Mouse (Mus musculus) bone marrow, adult 2 months (tissue): ENCODE data around the gene Zfp143. TPM values are rescaled to one million over a fixed set of nuclear protein-coding genes. Genes with fewer than 3 reads are reported as not detected.

ENCODE experiments used
- H3K27ac ChIP-seq: fragments of 200-500 bp; 2 replicates; pipeline ENCODE4 v1.5.1; 2012; ENCODE audit warnings: low read depth, mild to moderate bottlenecking, control low read depth, inconsistent platforms, low read length; ENCODE audit not compliant: control insufficient read depth, poor library complexity, insufficient read depth
- H3K4me1 ChIP-seq: fragments of 200-500 bp; 2 replicates; pipeline ENCODE4 v1.6.1; 2011; ENCODE audit warnings: low read length; ENCODE audit not compliant: control insufficient read depth, insufficient read depth
- H3K4me3 ChIP-seq: fragments of 200-500 bp; replicated peaks from 2 replicates; pipeline ENCODE3; 2011; ENCODE audit warnings: mild to moderate bottlenecking, low read depth, low read length, control low read depth; ENCODE audit not compliant: control insufficient read depth
- CTCF ChIP-seq: fragments of 200-500 bp; IDR thresholded peaks from 2 replicates; pipeline ENCODE4 v1.5.1; 2011; ENCODE audit warnings: low read length, control low read depth; ENCODE audit not compliant: control insufficient read depth, insufficient read depth
- POLR2A ChIP-seq: fragments of 200-500 bp; IDR thresholded peaks from 2 replicates; pipeline ENCODE4 v1.6.1; 2011; ENCODE audit warnings: low read depth, mild to moderate bottlenecking, control low read depth, low read length, borderline replicate concordance; ENCODE audit not compliant: control insufficient read depth
- WGBS: fragments of 180-500 bp; shearing (Covaris S2); methylation state at CpG from one replicate; pipeline ENCODE4 v1.1.7; 2018; 5-methylcytosine and 5-hydroxymethylcytosine counted together
- polyA plus RNA-seq: library from polyadenylated mRNA; stranded (reverse); fragments of >200 nt; gene quantifications from 2 replicates; pipeline ENCODE4 v1.2.4, GENCODE M21; 2011; ENCODE audit warnings: low replicate concordance; ENCODE audit not compliant: missing spikeins, insufficient read depth, insufficient read length

The Zfp143 gene
- polyA plus RNA-seq, 1 experiment = 11.1 TPM

GRCm38 (mm10) chr7:110133988-110134387 is 73.0 kb downstream of the Zfp143 start:
- 76% methylated on average over 5 of the region's 5 CpGs for WGBS
- Histone ChIP-seq H3K4me1 (no peaks in the 10 kb centered on the region), H3K4me3 (no peak overlapping the region), H3K27ac (no peak overlapping the region)
- TF ChIP-seq POLR2A (no peak), CTCF (no peak)

- Histone ChIP-seq H3K4me1 (no peaks in the 10 kb centered on the region; the same call in 1 of the 2 replicates), H3K4me3 (no peak overlapping the region), H3K27ac (no peak overlapping the region)
- TF ChIP-seq POLR2A (no peak), CTCF (no peak)
- 73% methylated on average over 2 of the region's 2 CpGs for WGBS
Observed at GRCm38 (mm10) chr7:110138538-110138937, 77.5 kb downstream of the Zfp143 start.

- no peak for TF ChIP-seq POLR2A
- no peak for TF ChIP-seq CTCF
- no peaks in the 10 kb centered on the region; the same call in 1 of the 2 replicates for H3K4me1 ChIP-seq
- H3K4me3 ChIP-seq = no peak overlapping the region
- 94% methylated on average over 1 of the region's 1 CpGs for WGBS
- H3K27ac ChIP-seq = no peak overlapping the region
Observed at GRCm38 (mm10) chr7:110143863-110144262, 82.8 kb downstream of the Zfp143 start.

Other genes starting within 250 kb of the Zfp143 start
- gene Scube2, start 195.5 kb upstream of the Zfp143 start, polyA plus RNA-seq = 0.55 TPM in 1 of 2 replicates, not detected in the other
- 27.2 and 54.9 TPM in 2 replicates for gene Dennd5a, start 100.7 kb upstream of the Zfp143 start, polyA plus RNA-seq
- gene Tmem41b, start 74.3 kb upstream of the Zfp143 start, polyA plus RNA-seq = 12.1 and 18.8 TPM in 2 replicates
- 49.4 and 54.4 TPM in 2 replicates for gene Ipo7, start 42.9 kb upstream of the Zfp143 start, polyA plus RNA-seq
- 8.6 and 13.6 TPM in 2 replicates for gene Wee1, start 60.8 kb downstream of the Zfp143 start, polyA plus RNA-seq
- gene Swap70, start 160.5 kb downstream of the Zfp143 start, polyA plus RNA-seq = 12.6 and 23.1 TPM in 2 replicates